Mouse (Mus musculus): ENCODE results near the gene Gm42372. TPM values are rescaled to one million over a fixed set of nuclear protein-coding genes. Genes with fewer than 3 reads are reported as not detected.

The Gm42372 gene
- total RNA-seq, 2 experiments from 2014 or later, result 0.11 to 0.18 TPM

DNA sequence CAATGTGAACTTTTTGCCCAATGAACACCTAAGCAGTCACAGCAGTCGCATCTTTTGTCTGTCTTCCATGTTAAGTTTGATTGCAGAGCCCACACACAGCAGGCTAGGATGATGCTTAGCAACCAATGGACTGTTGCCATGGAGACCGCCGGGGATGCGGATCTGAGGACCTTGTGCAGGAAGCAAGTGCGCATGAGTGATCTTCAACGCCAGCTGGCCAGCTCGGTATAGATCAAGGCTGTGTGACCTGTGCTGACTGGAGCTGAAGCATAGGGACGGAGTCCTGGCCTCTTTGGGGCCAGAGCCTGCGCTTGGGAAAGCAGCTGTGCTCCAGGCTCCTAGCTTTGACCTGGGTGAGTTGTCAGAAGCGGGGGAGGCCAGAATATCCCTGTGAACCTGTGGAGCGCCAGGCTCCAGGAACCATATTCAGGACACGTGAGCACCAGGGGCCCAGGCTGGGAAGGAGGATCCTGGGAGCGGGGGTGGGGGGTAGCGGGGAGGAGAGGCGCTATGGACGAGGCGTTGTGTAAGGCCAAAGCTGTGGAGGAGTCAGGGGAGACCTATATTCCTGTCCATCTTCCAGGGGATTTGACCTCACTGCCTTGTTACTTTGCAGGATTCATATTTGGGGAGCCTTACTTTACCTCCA, 23.2 kb upstream of the Gm42372 start, which contains the start of gene Pnmal1:
TSS of gene Pnmal1 (plus strand) at position 141 of the 649 bp plus-strand sequence.
- ATAC-seq (ENCODE audit: poor library complexity, severe bottlenecking), result no peak

GRCm38 (mm10) chr7:16961678-16962077, 21.2 kb upstream of the Gm42372 start:
- no peak for ATAC-seq (ENCODE audit: poor library complexity, severe bottlenecking)

GRCm38 (mm10) chr7:16968414-16968813, 14.5 kb upstream of the Gm42372 start:
- ATAC-seq (ENCODE audit: poor library complexity, severe bottlenecking), result no peak

DNA sequence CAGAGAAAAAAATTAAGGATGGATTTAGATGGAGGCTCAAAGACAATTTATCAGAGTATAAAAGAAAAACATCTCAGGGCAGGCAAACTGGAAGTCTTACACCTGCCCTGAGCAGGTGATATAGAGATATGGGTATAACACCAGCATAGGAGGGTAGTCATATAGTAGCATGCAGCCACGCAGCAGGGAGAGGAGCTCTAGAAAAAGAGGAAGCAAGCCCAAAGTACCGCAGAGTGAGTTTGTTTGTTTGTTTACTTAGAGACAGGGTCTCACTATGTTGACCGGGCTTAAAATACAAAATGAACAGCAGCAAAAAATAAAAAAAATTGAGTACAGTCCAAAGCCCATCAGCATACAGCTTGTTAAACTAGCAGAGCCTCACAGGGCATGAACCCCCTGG, 11.7 kb upstream of the Gm42372 start:
- ATAC-seq (ENCODE audit: poor library complexity, severe bottlenecking), result no peak

DNA sequence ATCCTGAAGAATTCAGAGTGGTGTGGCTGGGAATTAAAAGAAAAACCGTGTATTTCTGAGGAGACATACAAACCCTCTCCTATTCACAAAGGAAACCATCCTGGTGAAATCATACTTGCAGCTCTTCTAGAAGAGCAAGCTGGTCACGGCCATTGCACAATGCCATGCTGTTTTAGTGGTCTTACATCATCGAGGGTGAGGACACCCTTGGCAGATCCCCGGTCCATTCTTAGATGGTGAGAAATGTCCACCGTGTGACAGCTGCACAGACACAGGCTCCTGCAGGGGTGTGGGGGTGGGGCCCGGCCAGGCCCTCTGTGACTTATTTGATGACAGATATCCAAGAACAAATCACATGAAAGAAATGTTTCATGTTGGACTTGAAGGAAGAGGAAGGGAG, 8.9 kb upstream of the Gm42372 start:
- peak; percentile 98 for ATAC-seq (ENCODE audit: poor library complexity, severe bottlenecking)

- ATAC-seq (ENCODE audit: poor library complexity, severe bottlenecking), result no peak
Measured at GRCm38 (mm10) chr7:16976298-16976697, 6.6 kb upstream of the Gm42372 start.

- ATAC-seq (ENCODE audit: poor library complexity, severe bottlenecking), result no peak
Measured at GRCm38 (mm10) chr7:16978173-16978572, 4.7 kb upstream of the Gm42372 start.

DNA sequence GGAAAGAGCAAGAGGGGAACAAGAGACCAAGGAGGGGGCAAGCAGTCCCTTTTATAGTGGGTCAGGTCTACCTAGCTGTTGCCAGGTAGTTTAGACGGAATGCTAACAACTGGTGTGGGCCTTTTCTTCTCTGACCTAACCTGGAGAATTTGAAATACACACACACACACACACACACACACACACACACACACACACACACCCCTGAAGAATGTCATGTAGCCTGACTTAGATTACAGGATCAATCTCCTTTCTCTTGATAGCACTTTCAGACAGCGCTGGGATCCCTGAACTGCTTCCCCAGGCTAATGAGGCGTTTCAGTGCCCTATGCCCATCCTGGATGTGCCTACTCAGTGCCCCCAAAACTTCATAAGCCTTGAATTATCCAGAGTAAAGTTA, 4.3 kb upstream of the Gm42372 start:
- ATAC-seq (ENCODE audit: poor library complexity, severe bottlenecking), result no peak

- ATAC-seq (ENCODE audit: poor library complexity, severe bottlenecking), result peak; percentile 51
Measured at GRCm38 (mm10) chr7:16980348-16980747, 2.5 kb upstream of the Gm42372 start.

DNA sequence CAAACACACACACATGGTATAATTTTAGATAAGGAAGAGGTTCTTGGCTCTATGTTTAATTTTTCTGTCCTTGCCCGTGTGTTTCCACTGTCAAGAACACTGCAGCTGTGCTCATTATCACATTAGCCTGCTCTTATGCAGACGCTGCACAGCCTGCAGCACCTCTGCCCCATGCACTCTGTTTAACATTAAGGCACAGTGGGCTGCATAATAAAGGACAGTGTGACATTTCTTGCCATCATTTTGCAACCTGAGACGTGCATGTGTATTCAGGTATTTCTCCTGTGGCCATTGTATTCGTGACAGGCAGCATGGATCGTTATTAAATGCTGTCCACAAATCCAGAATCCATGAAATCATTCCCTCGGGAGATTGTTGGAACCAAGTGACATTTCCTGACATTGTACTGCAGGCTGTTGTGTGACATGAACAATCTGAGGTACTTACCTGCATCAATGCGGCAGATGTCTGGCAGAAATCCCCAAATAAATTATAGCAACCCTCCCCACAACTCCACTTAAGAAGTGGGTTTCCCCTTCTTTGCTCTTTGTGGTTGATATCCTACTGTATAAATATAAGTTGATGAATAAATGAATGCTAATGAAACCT, 4.8 kb downstream of the Gm42372 start:
- ATAC-seq (ENCODE audit: poor library complexity, severe bottlenecking), result no peak

GRCm38 (mm10) chr7:16988405-16988804, 5.5 kb downstream of the Gm42372 start:
- no peak for ATAC-seq (ENCODE audit: poor library complexity, severe bottlenecking)

DNA sequence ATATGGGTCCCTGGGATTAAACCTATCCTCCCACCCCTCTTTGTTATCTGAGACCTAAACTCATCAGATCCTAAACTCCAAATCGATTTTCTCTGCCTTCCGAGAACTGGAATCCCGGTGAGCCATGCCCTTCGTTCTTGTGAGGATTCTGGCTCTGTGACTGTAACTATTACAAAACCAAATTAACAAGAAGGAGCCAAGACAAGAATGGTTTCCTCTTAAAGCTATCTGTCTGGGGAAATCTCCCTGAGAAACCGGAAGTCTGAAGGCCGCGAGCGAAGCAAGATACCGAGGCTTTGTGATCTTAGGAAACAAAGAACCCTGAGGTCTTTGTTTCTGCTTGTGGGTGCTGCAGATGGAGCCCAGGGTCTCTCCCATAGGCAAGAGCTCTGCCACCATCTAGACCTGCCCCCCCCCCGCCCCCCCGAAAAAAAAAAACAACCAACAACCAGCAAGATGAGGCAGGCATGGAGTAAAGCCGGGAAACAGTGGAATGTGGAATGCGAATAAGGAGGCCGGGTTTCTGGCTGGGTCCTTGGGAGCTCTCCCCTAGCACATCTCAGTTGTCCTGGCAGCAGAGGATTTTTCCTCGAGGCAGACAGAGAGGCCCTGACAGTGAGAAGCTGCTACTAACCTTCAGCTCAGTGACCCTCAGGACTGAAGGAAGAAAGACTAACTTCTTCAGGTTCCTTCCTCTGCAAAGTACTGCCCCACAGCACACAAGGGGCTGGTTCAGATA, 7.3 kb downstream of the Gm42372 start:
- ATAC-seq (ENCODE audit: poor library complexity, severe bottlenecking), result peak; percentile 73

DNA sequence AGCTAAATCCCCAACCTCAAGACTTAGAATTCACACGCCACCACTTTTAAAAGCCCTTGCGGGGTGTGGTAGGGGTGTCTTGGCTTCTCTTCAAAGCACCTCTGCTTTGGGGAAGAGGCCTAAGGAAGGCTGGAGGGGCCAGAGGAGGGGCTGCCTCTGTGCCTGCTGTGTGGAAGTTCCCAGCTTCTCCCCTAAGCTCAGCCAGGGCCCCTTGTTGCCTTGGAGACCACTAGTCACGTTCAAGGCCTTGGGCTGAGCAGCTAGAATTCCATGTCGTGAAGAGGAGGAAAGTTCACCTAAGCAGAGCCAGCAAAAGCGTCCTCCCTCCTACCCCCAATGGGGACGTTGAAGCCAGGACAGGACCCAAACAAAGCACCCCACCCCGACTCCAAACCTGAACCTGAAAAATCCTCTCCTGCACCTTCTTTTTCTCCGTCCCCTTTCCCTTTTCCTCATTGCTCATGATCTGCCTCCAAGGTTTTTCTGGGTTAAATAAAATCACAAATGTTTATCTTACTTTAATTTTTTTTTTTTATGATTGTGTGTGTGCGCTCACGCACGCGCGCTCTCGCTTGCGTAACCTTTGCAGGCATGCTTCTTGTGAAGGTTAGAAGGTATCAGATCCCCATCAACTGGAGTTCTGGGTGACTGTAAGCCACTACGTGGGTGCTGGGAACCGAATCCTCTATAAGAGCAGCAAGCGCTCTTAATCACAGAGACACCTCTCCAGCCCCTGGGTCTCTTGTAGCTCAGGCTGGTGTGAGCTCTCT, 9.0 kb downstream of the Gm42372 start:
- no peak for ATAC-seq (ENCODE audit: poor library complexity, severe bottlenecking)

GRCm38 (mm10) chr7:16992451-16992807, 9.5 kb downstream of the Gm42372 start, which contains the start of gene Ccdc8:
Ccdc8 (plus strand) TSS chr7:16992708.
- no peak for ATAC-seq (ENCODE audit: poor library complexity, severe bottlenecking)

- ATAC-seq (ENCODE audit: poor library complexity, severe bottlenecking), result peak; percentile 51
Measured at GRCm38 (mm10) chr7:16993651-16994399, 10.9 kb downstream of the Gm42372 start.

DNA sequence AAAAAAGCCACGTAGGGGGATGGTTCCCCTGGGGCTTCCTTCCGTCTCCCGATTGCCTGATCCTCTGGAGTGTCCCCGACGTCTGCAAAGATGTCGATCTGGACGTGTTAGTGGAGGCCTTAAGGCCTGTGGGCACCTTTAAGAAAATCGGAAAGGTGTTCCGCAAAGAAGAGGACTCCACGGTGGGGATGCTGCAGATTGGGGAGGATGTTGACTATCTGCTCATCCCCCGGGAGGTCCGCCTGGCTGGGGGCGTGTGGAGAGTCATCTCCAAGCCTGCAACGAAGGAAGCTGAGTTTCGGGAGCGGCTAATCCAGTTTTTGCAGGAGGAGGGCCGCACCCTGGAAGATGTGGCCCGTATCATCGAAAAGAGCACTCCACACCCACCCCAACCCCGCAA, 11.5 kb downstream of the Gm42372 start:
- ATAC-seq (ENCODE audit: poor library complexity, severe bottlenecking), result no peak; the same call in 1 of the 2 replicates

DNA sequence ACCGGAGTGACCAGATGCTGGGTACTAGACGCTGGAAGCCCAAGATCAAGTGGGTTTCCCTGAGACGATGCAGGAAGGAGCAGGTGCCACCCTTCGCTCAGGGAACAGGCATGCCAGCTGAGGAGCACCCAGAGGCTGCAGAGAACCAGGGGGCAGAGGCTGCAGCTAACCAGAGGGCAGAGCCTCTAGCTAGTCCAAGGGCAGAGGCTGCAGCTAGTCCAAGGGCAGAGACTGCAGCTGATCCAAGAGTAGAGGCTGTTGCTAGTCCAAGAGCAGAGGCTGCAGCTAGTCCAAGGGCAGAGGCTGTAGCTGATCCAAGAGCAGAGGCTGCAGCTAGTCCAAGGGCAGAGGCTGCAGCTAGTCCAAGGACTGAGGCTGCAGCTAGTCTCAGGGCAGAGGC, 12.5 kb downstream of the Gm42372 start:
- no peak for ATAC-seq (ENCODE audit: poor library complexity, severe bottlenecking)

- ATAC-seq (ENCODE audit: poor library complexity, severe bottlenecking), result peak; percentile 8; the same call in 1 of the 2 replicates
Measured at GRCm38 (mm10) chr7:16999233-16999632, 16.3 kb downstream of the Gm42372 start.

DNA sequence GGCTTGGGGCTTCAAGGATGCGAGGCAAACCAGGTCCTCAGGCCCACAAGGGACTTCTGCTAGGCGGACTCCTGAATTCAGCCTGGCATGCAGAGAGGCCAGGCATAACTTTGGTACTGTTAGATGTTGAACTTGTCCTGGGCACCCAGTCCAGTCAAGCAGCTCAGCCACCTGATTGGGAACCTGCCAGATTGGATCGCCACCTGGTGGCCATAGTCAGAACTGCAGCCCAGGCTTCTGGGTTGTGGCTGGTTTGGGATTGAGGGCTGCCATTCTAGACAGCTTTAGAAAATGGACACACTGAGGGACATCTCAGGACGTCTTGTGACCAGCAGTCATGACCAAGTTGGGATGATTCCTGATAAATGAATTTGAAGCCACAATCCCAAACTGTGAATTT, 16.8 kb downstream of the Gm42372 start:
- ATAC-seq (ENCODE audit: poor library complexity, severe bottlenecking), result peak; percentile 75

GRCm38 (mm10) chr7:17002375-17003195, 19.7 kb downstream of the Gm42372 start:
- peak; percentile 92 for ATAC-seq (ENCODE audit: poor library complexity, severe bottlenecking)
